Mouse (Mus musculus): ENCODE measurements around the gene Intu. TPM values are rescaled to one million over a fixed set of nuclear protein-coding genes. Genes with fewer than 3 reads are reported as not detected.

Gene Intu
- polyA plus RNA-seq, 1 experiment from 2014 or later = 0.60 TPM

- ATAC-seq = no peak
- no peaks in the 10 kb centered on the region for H3K36me3 ChIP-seq (replicated peaks; ENCODE audit: insufficient read depth, low read length)
Measured at GRCm38 (mm10) chr3:40526095-40526494, 5.0 kb upstream of the Intu start.

GRCm38 (mm10) chr3:40527218-40527617, 3.9 kb upstream of the Intu start:
- ATAC-seq = no peak
- 61% methylated on average over 10 of the region's 10 CpGs for WGBS (ENCODE audit: insufficient replicate concordance)
- no peak for TF ChIP-seq CTCF (IDR thresholded peaks at IDR 0.05; ENCODE audit: low read depth)
- no peak for TF ChIP-seq EP300 (IDR thresholded peaks at IDR 0.05; ENCODE audit: low read depth)

More at GRCm38 (mm10) chr3:40526095-40526494, 5.0 kb upstream of the Intu start:
- no peaks in the 10 kb centered on the region for H3K9me3 ChIP-seq (ENCODE audit: low read length)
- no peak overlapping the region for H3K4me3 ChIP-seq (ENCODE audit: low read depth, low read length)
- no peak overlapping the region for H3K27ac ChIP-seq (ENCODE audit: low read depth)
- H3K4me2 ChIP-seq (ENCODE audit: low read depth, low read length) = no peak overlapping the region
- H3K9ac ChIP-seq (replicated peaks) = no peak overlapping the region
- peaks cover 8% of the 10 kb centered on the region for H3K4me1 ChIP-seq (ENCODE audit: insufficient read depth)
- TF ChIP-seq CTCF (IDR thresholded peaks at IDR 0.05; ENCODE audit: low read depth) = no peak
- TF ChIP-seq EP300 (IDR thresholded peaks at IDR 0.05; ENCODE audit: low read depth) = no peak
- WGBS (ENCODE audit: insufficient replicate concordance) = 89% methylated on average over 3 of the region's 3 CpGs
- H3K27me3 ChIP-seq (ENCODE audit: insufficient read depth, low read length) = peaks cover under 1% of the 10 kb centered on the region; the same call in 1 of the 2 replicates
- no peak for DNase-seq

GRCm38 (mm10) chr3:40527976-40528950, 2.8 kb upstream of the Intu start:
- DNase-seq (peak; percentile 39), ATAC-seq (no peak)
- Histone ChIP-seq H3K9me3 (ENCODE audit: low read length) (no peaks in the 10 kb centered on the region), H3K27ac (ENCODE audit: low read depth) (no peak overlapping the region), H3K4me3 (ENCODE audit: low read depth, low read length) (no peak overlapping the region), H3K36me3 (replicated peaks; ENCODE audit: insufficient read depth, low read length) (no peaks in the 10 kb centered on the region), H3K9ac (replicated peaks) (0 out of 2 replicates have a peak overlapping the region, but pooled peaks have one; percentile 5), H3K27me3 (ENCODE audit: insufficient read depth, low read length) (peaks cover 17% of the 10 kb centered on the region), H3K4me1 (ENCODE audit: insufficient read depth) (peaks cover 16% of the 10 kb centered on the region), H3K4me2 (ENCODE audit: low read depth, low read length) (peak overlapping the region; percentile 24)
- no peak for TF ChIP-seq EP300 (IDR thresholded peaks at IDR 0.05; ENCODE audit: low read depth)
- no peak for TF ChIP-seq CTCF (IDR thresholded peaks at IDR 0.05; ENCODE audit: low read depth)
- 16% methylated on average over 9 of the region's 9 CpGs for WGBS (ENCODE audit: insufficient replicate concordance)

More at GRCm38 (mm10) chr3:40527218-40527617, 3.9 kb upstream of the Intu start:
- no peak for DNase-seq
- Histone ChIP-seq H3K4me3 (ENCODE audit: low read depth, low read length) (no peak overlapping the region), H3K36me3 (replicated peaks; ENCODE audit: insufficient read depth, low read length) (no peaks in the 10 kb centered on the region), H3K9me3 (ENCODE audit: low read length) (no peaks in the 10 kb centered on the region), H3K4me1 (ENCODE audit: insufficient read depth) (peaks cover 16% of the 10 kb centered on the region), H3K27me3 (ENCODE audit: insufficient read depth, low read length) (peaks cover 11% of the 10 kb centered on the region), H3K4me2 (ENCODE audit: low read depth, low read length) (no peak overlapping the region), H3K27ac (ENCODE audit: low read depth) (no peak overlapping the region), H3K9ac (replicated peaks) (no peak overlapping the region)

GRCm38 (mm10) chr3:40528958-40529357, 2.1 kb upstream of the Intu start:
- Histone ChIP-seq H3K9ac (replicated peaks) (no peak overlapping the region), H3K27me3 (ENCODE audit: insufficient read depth, low read length) (peaks cover 20% of the 10 kb centered on the region), H3K4me2 (ENCODE audit: low read depth, low read length) (0 out of 2 replicates have a peak overlapping the region, but pooled peaks have one; percentile 1), H3K9me3 (ENCODE audit: low read length) (no peaks in the 10 kb centered on the region), H3K4me1 (ENCODE audit: insufficient read depth) (peaks cover 16% of the 10 kb centered on the region), H3K27ac (ENCODE audit: low read depth) (no peak overlapping the region), H3K4me3 (ENCODE audit: low read depth, low read length) (no peak overlapping the region), H3K36me3 (replicated peaks; ENCODE audit: insufficient read depth, low read length) (no peaks in the 10 kb centered on the region)
- TF ChIP-seq EP300 (IDR thresholded peaks at IDR 0.05; ENCODE audit: low read depth) (no peak), CTCF (IDR thresholded peaks at IDR 0.05; ENCODE audit: low read depth) (no peak)
- DNase-seq = no peak
- WGBS (ENCODE audit: insufficient replicate concordance) = 60% methylated on average over 6 of the region's 6 CpGs
- no peak for ATAC-seq

- DNase-seq = no peak
- WGBS (ENCODE audit: insufficient replicate concordance) = 13% methylated on average over 6 of the region's 7 CpGs
- ATAC-seq = peak; percentile 14
Measured at GRCm38 (mm10) chr3:40530845-40531244, 241 bp upstream of the Intu start.

GRCm38 (mm10) chr3:40532256-40532655, 1.2 kb downstream of the Intu start:
- no peak for ATAC-seq
- peaks cover 16% of the 10 kb centered on the region for H3K4me1 ChIP-seq (ENCODE audit: insufficient read depth)
- H3K4me3 ChIP-seq (ENCODE audit: low read depth, low read length) = peak overlapping the region; percentile 56
- H3K9me3 ChIP-seq (ENCODE audit: low read length) = no peaks in the 10 kb centered on the region
- no peak for DNase-seq
- H3K9ac ChIP-seq (replicated peaks) = no peak overlapping the region; the same call in 1 of the 2 replicates
- peak overlapping the region; percentile 90 for H3K4me2 ChIP-seq (ENCODE audit: low read depth, low read length)
- H3K27me3 ChIP-seq (ENCODE audit: insufficient read depth, low read length) = peaks cover 24% of the 10 kb centered on the region
- WGBS (ENCODE audit: insufficient replicate concordance) = 32% methylated on average over 11 of the region's 11 CpGs
- H3K27ac ChIP-seq (ENCODE audit: low read depth) = no peak overlapping the region
- no peaks in the 10 kb centered on the region for H3K36me3 ChIP-seq (replicated peaks; ENCODE audit: insufficient read depth, low read length)
- no peak for TF ChIP-seq CTCF (IDR thresholded peaks at IDR 0.05; ENCODE audit: low read depth)

More at GRCm38 (mm10) chr3:40530845-40531244, 241 bp upstream of the Intu start:
- peaks cover 24% of the 10 kb centered on the region for H3K27me3 ChIP-seq (ENCODE audit: insufficient read depth, low read length)
- H3K4me1 ChIP-seq (ENCODE audit: insufficient read depth) = peaks cover 16% of the 10 kb centered on the region
- TF ChIP-seq CTCF (IDR thresholded peaks at IDR 0.05; ENCODE audit: low read depth) (no peak), EP300 (IDR thresholded peaks at IDR 0.05; ENCODE audit: low read depth) (no peak)
- H3K36me3 ChIP-seq (replicated peaks; ENCODE audit: insufficient read depth, low read length) = no peaks in the 10 kb centered on the region
- peak overlapping the region; percentile 56; the same call in 1 of the 2 replicates for H3K4me3 ChIP-seq (ENCODE audit: low read depth, low read length)
- H3K27ac ChIP-seq (ENCODE audit: low read depth) = no peak overlapping the region
- H3K4me2 ChIP-seq (ENCODE audit: low read depth, low read length) = peak overlapping the region; percentile 90
- H3K9me3 ChIP-seq (ENCODE audit: low read length) = no peaks in the 10 kb centered on the region
- no peak overlapping the region for H3K9ac ChIP-seq (replicated peaks)
